Mouse (Mus musculus): ENCODE data around the gene Plk1. TPM values are rescaled to one million over a fixed set of nuclear protein-coding genes. Genes with fewer than 3 reads are reported as not detected.

The Plk1 gene
- polyA plus RNA-seq, 1 experiment from 2014 or later: 4.6 TPM

GRCm38 (mm10) chr7:122180720-122181119 is 21.5 kb downstream of the Plk1 start:
- Histone ChIP-seq H3K9me3 (ENCODE audit: low read length) (no peaks in the 10 kb centered on the region), H3K27ac (ENCODE audit: low read length) (no peak overlapping the region), H3K4me1 (ENCODE audit: insufficient read depth, low read depth, low read length) (no peaks in the 10 kb centered on the region), H3K4me2 (replicated peaks; ENCODE audit: low read depth, low read length) (no peak overlapping the region), H3K9ac (replicated peaks; ENCODE audit: low read depth) (no peak overlapping the region), H3K27me3 (replicated peaks; ENCODE audit: insufficient read depth, low read length) (no peaks in the 10 kb centered on the region), H3K36me3 (ENCODE audit: insufficient read depth, low read length) (no peaks in the 10 kb centered on the region), H3K4me3 (ENCODE audit: low read depth, low read length) (no peak overlapping the region)
- no peak for ATAC-seq
- no peak for DNase-seq (ENCODE audit: low spot score)
- 80% methylated on average over 7 of the region's 7 CpGs for WGBS
- no peak for TF ChIP-seq CTCF (IDR thresholded peaks at IDR 0.05)
- TF ChIP-seq EP300 (IDR thresholded peaks at IDR 0.05): no peak

DNA sequence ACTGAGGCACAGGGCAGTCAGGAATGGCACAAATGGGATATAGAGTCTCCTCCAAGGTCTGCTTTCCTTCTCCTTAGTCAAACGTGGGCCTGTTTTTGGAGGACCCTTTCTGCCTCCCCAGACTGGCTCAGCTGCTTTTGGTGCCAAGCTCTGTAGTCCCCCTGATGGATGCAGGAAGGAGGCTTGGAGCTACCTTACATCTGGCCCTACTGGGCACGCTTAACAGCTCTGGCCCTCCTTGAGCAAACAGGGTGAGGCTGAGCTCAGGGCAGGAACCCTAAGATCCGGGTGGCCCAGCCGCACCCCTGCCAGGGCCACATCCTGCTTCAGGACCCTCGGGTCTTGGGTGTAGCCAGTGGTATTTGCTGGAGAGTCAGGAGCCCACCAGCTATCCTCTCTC is 25.3 kb downstream of the Plk1 start:
- no peak overlapping the region for H3K4me2 ChIP-seq (replicated peaks; ENCODE audit: low read depth, low read length)
- H3K27ac ChIP-seq (ENCODE audit: low read length): no peak overlapping the region
- no peak for ATAC-seq

DNA sequence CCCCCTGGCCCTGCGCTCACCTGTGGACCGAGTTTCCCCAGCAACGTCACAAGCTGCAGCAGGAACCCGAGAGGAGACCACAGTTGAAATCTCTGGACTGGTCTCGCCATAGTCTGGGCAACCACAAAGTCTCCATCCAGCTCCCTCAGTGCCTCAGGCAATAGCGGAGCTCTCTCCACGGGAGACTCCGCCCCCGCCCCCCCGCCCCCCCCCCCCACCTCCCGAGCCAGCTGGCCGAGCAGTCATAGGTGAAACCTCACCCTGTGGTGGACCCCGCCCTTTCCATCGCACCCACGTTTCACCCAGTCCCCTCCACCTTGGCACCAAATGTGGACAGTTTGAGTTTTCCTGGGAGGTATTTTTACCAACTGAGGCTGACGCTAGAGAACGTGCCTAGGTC is 26.8 kb downstream of the Plk1 start, which contains the start of gene Ern2:
Ern2 (minus strand) TSS at position 165 of the 400 bp plus-strand sequence.
- Histone ChIP-seq H3K4me3 (ENCODE audit: low read depth, low read length) (no peak within 1 kb of the TSS), H3K27me3 (replicated peaks; ENCODE audit: insufficient read depth, low read length) (no peaks in the 10 kb centered on the region)
- WGBS: 10% methylated on average over 17 of the region's 17 CpGs

More for the DNA sequence above, 25.3 kb downstream of the Plk1 start:
- Histone ChIP-seq H3K36me3 (ENCODE audit: insufficient read depth, low read length) (no peaks in the 10 kb centered on the region), H3K27me3 (replicated peaks; ENCODE audit: insufficient read depth, low read length) (no peaks in the 10 kb centered on the region), H3K4me1 (ENCODE audit: insufficient read depth, low read depth, low read length) (no peaks in the 10 kb centered on the region), H3K9ac (replicated peaks; ENCODE audit: low read depth) (no peak overlapping the region), H3K9me3 (ENCODE audit: low read length) (no peaks in the 10 kb centered on the region), H3K4me3 (ENCODE audit: low read depth, low read length) (no peak overlapping the region)
- no peak for TF ChIP-seq CTCF (IDR thresholded peaks at IDR 0.05)
- no peak for TF ChIP-seq EP300 (IDR thresholded peaks at IDR 0.05)
- no peak for DNase-seq (ENCODE audit: low spot score)
- 44% methylated on average over 5 of the region's 5 CpGs for WGBS

DNA sequence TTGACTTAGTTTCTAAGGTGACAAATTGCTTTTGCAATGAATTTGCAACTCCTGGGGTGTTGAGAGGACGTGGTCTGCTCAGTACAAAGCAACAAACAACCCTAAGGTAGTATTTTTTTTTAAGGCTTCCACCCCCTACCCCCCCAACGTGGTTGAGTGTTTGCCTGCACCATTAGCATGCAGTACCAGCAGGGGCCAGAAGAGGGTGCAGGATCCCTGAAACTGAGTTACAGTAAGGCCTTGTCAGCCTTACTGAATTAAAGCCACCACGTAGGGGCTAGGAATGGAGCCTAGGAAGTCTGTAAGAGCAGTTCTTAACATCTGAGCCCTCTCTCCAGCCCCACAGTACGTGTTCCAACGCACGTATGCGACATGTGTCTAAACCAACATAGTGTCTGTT is 30.2 kb downstream of the Plk1 start:
- TF ChIP-seq EP300 (IDR thresholded peaks at IDR 0.05) (no peak), CTCF (IDR thresholded peaks at IDR 0.05) (peak; percentile 86)

More for the DNA sequence above, 26.8 kb downstream of the Plk1 start, which contains the start of gene Ern2:
- Histone ChIP-seq H3K4me2 (replicated peaks; ENCODE audit: low read depth, low read length) (no peak within 1 kb of the TSS), H3K4me1 (ENCODE audit: insufficient read depth, low read depth, low read length) (no peaks in the 10 kb centered on the region), H3K36me3 (ENCODE audit: insufficient read depth, low read length) (no peaks in the 10 kb centered on the region), H3K9ac (replicated peaks; ENCODE audit: low read depth) (no peak within 1 kb of the TSS), H3K27ac (ENCODE audit: low read length) (no peak within 1 kb of the TSS), H3K9me3 (ENCODE audit: low read length) (no peaks in the 10 kb centered on the region)
- no peak for ATAC-seq
- TF ChIP-seq CTCF (IDR thresholded peaks at IDR 0.05): no peak
- TF ChIP-seq EP300 (IDR thresholded peaks at IDR 0.05): no peak
- DNase-seq (ENCODE audit: low spot score): no peak

DNA sequence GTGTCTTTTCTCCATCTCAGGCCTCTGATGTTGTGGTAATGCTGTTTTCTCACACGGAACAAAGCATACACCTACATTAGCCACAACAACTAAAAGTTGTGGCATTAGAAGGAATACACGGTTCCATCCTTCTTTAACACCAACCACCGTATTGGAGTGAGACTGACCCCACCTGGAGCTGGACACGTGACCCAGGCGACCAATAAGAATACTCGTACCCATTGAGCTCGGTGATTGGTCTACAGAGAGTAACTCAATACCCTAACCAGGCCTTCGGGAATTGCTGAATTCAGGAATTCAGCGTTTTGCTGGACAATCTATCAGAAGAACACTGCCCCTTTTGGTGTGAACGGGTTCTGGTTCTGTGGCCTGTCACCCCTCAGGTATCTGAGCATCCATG is 31.9 kb downstream of the Plk1 start:
- TF ChIP-seq CTCF (IDR thresholded peaks at IDR 0.05) (no peak), EP300 (IDR thresholded peaks at IDR 0.05) (no peak)
- 65% methylated on average over 10 of the region's 10 CpGs for WGBS
- H3K4me1 ChIP-seq (ENCODE audit: insufficient read depth, low read depth, low read length): no peaks in the 10 kb centered on the region

More for the DNA sequence above, 30.2 kb downstream of the Plk1 start:
- no peaks in the 10 kb centered on the region for H3K36me3 ChIP-seq (ENCODE audit: insufficient read depth, low read length)
- WGBS: 25% methylated on average over 7 of the region's 7 CpGs
- H3K4me1 ChIP-seq (ENCODE audit: insufficient read depth, low read depth, low read length): no peaks in the 10 kb centered on the region
- H3K27me3 ChIP-seq (replicated peaks; ENCODE audit: insufficient read depth, low read length): no peaks in the 10 kb centered on the region
- H3K4me3 ChIP-seq (ENCODE audit: low read depth, low read length): no peak overlapping the region
- ATAC-seq (no peak; the same call in 1 of the 2 replicates), DNase-seq (ENCODE audit: low spot score) (peak; percentile 56)
- no peak overlapping the region for H3K9ac ChIP-seq (replicated peaks; ENCODE audit: low read depth)
- no peak overlapping the region for H3K27ac ChIP-seq (ENCODE audit: low read length)
- H3K4me2 ChIP-seq (replicated peaks; ENCODE audit: low read depth, low read length): no peak overlapping the region
- H3K9me3 ChIP-seq (ENCODE audit: low read length): no peaks in the 10 kb centered on the region

GRCm38 (mm10) chr7:122193919-122194318 is 34.7 kb downstream of the Plk1 start:
- ATAC-seq (no peak), DNase-seq (ENCODE audit: low spot score) (no peak)
- Histone ChIP-seq H3K9ac (replicated peaks; ENCODE audit: low read depth) (no peak overlapping the region), H3K4me2 (replicated peaks; ENCODE audit: low read depth, low read length) (no peak overlapping the region), H3K36me3 (ENCODE audit: insufficient read depth, low read length) (no peaks in the 10 kb centered on the region), H3K27ac (ENCODE audit: low read length) (no peak overlapping the region), H3K27me3 (replicated peaks; ENCODE audit: insufficient read depth, low read length) (no peaks in the 10 kb centered on the region), H3K9me3 (ENCODE audit: low read length) (no peaks in the 10 kb centered on the region), H3K4me1 (ENCODE audit: insufficient read depth, low read depth, low read length) (no peaks in the 10 kb centered on the region), H3K4me3 (ENCODE audit: low read depth, low read length) (no peak overlapping the region)
- TF ChIP-seq EP300 (IDR thresholded peaks at IDR 0.05) (no peak), CTCF (IDR thresholded peaks at IDR 0.05) (peak; percentile 26; the same call in 1 of the 2 replicates)

More for the DNA sequence above, 31.9 kb downstream of the Plk1 start:
- ATAC-seq (no peak), DNase-seq (ENCODE audit: low spot score) (no peak)
- H3K9ac ChIP-seq (replicated peaks; ENCODE audit: low read depth): no peak overlapping the region
- H3K27me3 ChIP-seq (replicated peaks; ENCODE audit: insufficient read depth, low read length): no peaks in the 10 kb centered on the region
- H3K9me3 ChIP-seq (ENCODE audit: low read length): no peaks in the 10 kb centered on the region
- no peaks in the 10 kb centered on the region for H3K36me3 ChIP-seq (ENCODE audit: insufficient read depth, low read length)
- no peak overlapping the region for H3K4me3 ChIP-seq (ENCODE audit: low read depth, low read length)
- no peak overlapping the region for H3K4me2 ChIP-seq (replicated peaks; ENCODE audit: low read depth, low read length)
- H3K27ac ChIP-seq (ENCODE audit: low read length): no peak overlapping the region

DNA sequence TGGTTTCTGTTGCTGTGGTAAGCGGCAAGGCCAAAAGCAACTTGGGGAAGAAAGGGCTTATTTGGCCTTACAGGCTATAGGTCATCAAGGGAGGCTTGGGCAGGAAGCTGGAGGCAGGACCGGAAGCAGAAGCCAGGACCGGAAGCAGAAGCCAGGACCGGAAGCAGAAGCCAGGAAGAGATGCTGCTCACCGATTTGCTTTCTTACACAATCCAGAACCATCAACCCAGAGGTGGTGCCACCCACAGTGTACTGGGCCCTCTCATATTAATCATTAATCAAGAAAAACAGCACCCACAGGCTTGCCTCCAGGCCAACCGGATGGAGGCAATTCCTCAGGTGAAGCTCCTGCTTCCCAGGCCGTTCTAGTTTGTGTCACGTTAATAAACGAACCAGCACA is 37.5 kb downstream of the Plk1 start:
- H3K4me2 ChIP-seq (replicated peaks; ENCODE audit: low read depth, low read length): no peak overlapping the region
- 68% methylated on average over 9 of the region's 9 CpGs for WGBS
- DNase-seq (ENCODE audit: low spot score) (no peak), ATAC-seq (no peak)
- no peaks in the 10 kb centered on the region for H3K9me3 ChIP-seq (ENCODE audit: low read length)
- TF ChIP-seq EP300 (IDR thresholded peaks at IDR 0.05) (no peak), CTCF (IDR thresholded peaks at IDR 0.05) (no peak)
- H3K27ac ChIP-seq (ENCODE audit: low read length): no peak overlapping the region
- H3K4me1 ChIP-seq (ENCODE audit: insufficient read depth, low read depth, low read length): no peaks in the 10 kb centered on the region
- H3K9ac ChIP-seq (replicated peaks; ENCODE audit: low read depth): no peak overlapping the region
- H3K27me3 ChIP-seq (replicated peaks; ENCODE audit: insufficient read depth, low read length): no peaks in the 10 kb centered on the region
- H3K4me3 ChIP-seq (ENCODE audit: low read depth, low read length): no peak overlapping the region
- H3K36me3 ChIP-seq (ENCODE audit: insufficient read depth, low read length): no peaks in the 10 kb centered on the region
